Mouse (Mus musculus): ENCODE data around the gene Gm21970. TPM values are rescaled to one million over a fixed set of nuclear protein-coding genes. Genes with fewer than 3 reads are reported as not detected.

Gene Gm21970
- polyA plus RNA-seq (2012; rRNA removed) (0.04 and 0.14 TPM in 2 replicates), polyA plus RNA-seq (2014; fragmentation: Nextera tagmentation; extraction: Ambion mirVana) (0.67 TPM in 1 of 2 replicates, not detected in the other)

- no peaks in the 10 kb centered on the region; the same call in 1 of the 2 replicates for H3K9me3 ChIP-seq (ENCODE audit: control insufficient read depth, low read length)
- H3K4me3 ChIP-seq (ENCODE audit: insufficient read depth in 1 of 2, low read depth in 2 of 2, low read length in 2 of 2): no peak within 1 kb of the TSS
- WGBS (ENCODE audit: insufficient replicate concordance): 85% methylated on average over 5 of the region's 5 CpGs
- TF ChIP-seq EP300 (IDR thresholded peaks at IDR 0.05; ENCODE audit: low read depth) (no peak), CTCF (IDR thresholded peaks at IDR 0.05; ENCODE audit: low read depth) (no peak)
- peaks cover 10 to 15% of the 10 kb centered on the region in 2 experiments for H3K4me1 ChIP-seq (replicated peaks; ENCODE audit: control insufficient read depth in 2 of 2, insufficient read depth in 2 of 2, low read length in 1 of 2)
- ATAC-seq (ENCODE audit: insufficient read depth): no peak
- H3K36me3 ChIP-seq (replicated peaks; ENCODE audit: control insufficient read depth, insufficient read depth, low read depth): peaks cover 92% of the 10 kb centered on the region
- no peak within 1 kb of the TSS for H3K9ac ChIP-seq (replicated peaks)
- no peak within 1 kb of the TSS for H3K27ac ChIP-seq
- H3K4me2 ChIP-seq (ENCODE audit: low read depth): no peak within 1 kb of the TSS
- H3K27me3 ChIP-seq (ENCODE audit: control insufficient read depth, insufficient read depth, low read length): no peaks in the 10 kb centered on the region
- DNase-seq (ENCODE audit: low read depth in 3 of 3, low spot score in 3 of 3): no peak
Measured at GRCm38 (mm10) chr16:91391421-91391820, at the start of gene Gm21970. Gene Gm21970 (plus strand): TSS chr16:91391721.

GRCm38 (mm10) chr16:91346491-91346890 lies 45.0 kb upstream of the Gm21970 start:
- no peaks in the 10 kb centered on the region for H3K27me3 ChIP-seq (ENCODE audit: control insufficient read depth, insufficient read depth, low read length)
- H3K36me3 ChIP-seq (replicated peaks; ENCODE audit: control insufficient read depth, insufficient read depth, low read depth): no peaks in the 10 kb centered on the region
- no peak overlapping the region for H3K4me3 ChIP-seq (ENCODE audit: insufficient read depth in 1 of 2, low read depth in 2 of 2, low read length in 2 of 2)
- no peaks in the 10 kb centered on the region for H3K9me3 ChIP-seq (ENCODE audit: control insufficient read depth, low read length)
- no peak overlapping the region for H3K4me2 ChIP-seq (ENCODE audit: low read depth)
- TF ChIP-seq CTCF (IDR thresholded peaks at IDR 0.05; ENCODE audit: low read depth) (no peak), EP300 (IDR thresholded peaks at IDR 0.05; ENCODE audit: low read depth) (no peak)
- DNase-seq (ENCODE audit: low read depth in 3 of 3, low spot score in 3 of 3) (no peak), ATAC-seq (ENCODE audit: insufficient read depth) (no peak)
- no peak overlapping the region for H3K9ac ChIP-seq (replicated peaks)
- no peaks in the 10 kb centered on the region for H3K4me1 ChIP-seq (replicated peaks; ENCODE audit: control insufficient read depth in 2 of 2, insufficient read depth in 2 of 2, low read length in 1 of 2)
- WGBS (ENCODE audit: insufficient replicate concordance): 77% methylated on average over 9 of the region's 9 CpGs
- H3K27ac ChIP-seq: no peak overlapping the region

- peaks cover 4 to 7% of the 10 kb centered on the region in 2 experiments for H3K4me1 ChIP-seq (replicated peaks; ENCODE audit: control insufficient read depth in 2 of 2, insufficient read depth in 2 of 2, low read length in 1 of 2)
- H3K36me3 ChIP-seq (replicated peaks; ENCODE audit: control insufficient read depth, insufficient read depth, low read depth): no peaks in the 10 kb centered on the region
- 64% methylated on average over 20 of the region's 20 CpGs for WGBS (ENCODE audit: insufficient replicate concordance)
- no peak overlapping the region for H3K4me2 ChIP-seq (ENCODE audit: low read depth)
- no peak overlapping the region for H3K27ac ChIP-seq
- DNase-seq (ENCODE audit: low read depth in 3 of 3, low spot score in 3 of 3) (no peak), ATAC-seq (ENCODE audit: insufficient read depth) (no peak)
- TF ChIP-seq EP300 (IDR thresholded peaks at IDR 0.05; ENCODE audit: low read depth) (no peak), CTCF (IDR thresholded peaks at IDR 0.05; ENCODE audit: low read depth) (no peak)
- no peak overlapping the region for H3K9ac ChIP-seq (replicated peaks)
- no peaks in the 10 kb centered on the region for H3K9me3 ChIP-seq (ENCODE audit: control insufficient read depth, low read length)
- no peaks in the 10 kb centered on the region for H3K27me3 ChIP-seq (ENCODE audit: control insufficient read depth, insufficient read depth, low read length)
- no peak overlapping the region for H3K4me3 ChIP-seq (ENCODE audit: insufficient read depth in 1 of 2, low read depth in 2 of 2, low read length in 2 of 2)
Measured at GRCm38 (mm10) chr16:91347491-91348263, 43.8 kb upstream of the Gm21970 start.

GRCm38 (mm10) chr16:91348264-91348565 lies 43.3 kb upstream of the Gm21970 start:
- ATAC-seq (ENCODE audit: insufficient read depth) (no peak), DNase-seq (ENCODE audit: low read depth in 3 of 3, low spot score in 3 of 3) (no peak)
- WGBS (ENCODE audit: insufficient replicate concordance): 78% methylated on average over 14 of the region's 14 CpGs
- Histone ChIP-seq H3K27me3 (ENCODE audit: control insufficient read depth, insufficient read depth, low read length) (no peaks in the 10 kb centered on the region), H3K4me3 (ENCODE audit: insufficient read depth in 1 of 2, low read depth in 2 of 2, low read length in 2 of 2) (no peak overlapping the region), H3K9ac (replicated peaks) (no peak overlapping the region), H3K4me2 (ENCODE audit: low read depth) (no peak overlapping the region), H3K4me1 (replicated peaks; ENCODE audit: control insufficient read depth in 2 of 2, insufficient read depth in 2 of 2, low read length in 1 of 2) (peaks cover 7 to 11% of the 10 kb centered on the region in 2 experiments), H3K36me3 (replicated peaks; ENCODE audit: control insufficient read depth, insufficient read depth, low read depth) (no peaks in the 10 kb centered on the region), H3K9me3 (ENCODE audit: control insufficient read depth, low read length) (no peaks in the 10 kb centered on the region), H3K27ac (no peak overlapping the region)
- TF ChIP-seq EP300 (IDR thresholded peaks at IDR 0.05; ENCODE audit: low read depth) (no peak), CTCF (IDR thresholded peaks at IDR 0.05; ENCODE audit: low read depth) (no peak)

GRCm38 (mm10) chr16:91348588-91349330 lies 42.8 kb upstream of the Gm21970 start:
- H3K27me3 ChIP-seq (ENCODE audit: control insufficient read depth, insufficient read depth, low read length): no peaks in the 10 kb centered on the region
- H3K36me3 ChIP-seq (replicated peaks; ENCODE audit: control insufficient read depth, insufficient read depth, low read depth): no peaks in the 10 kb centered on the region
- no peak overlapping the region for H3K4me2 ChIP-seq (ENCODE audit: low read depth)
- H3K9me3 ChIP-seq (ENCODE audit: control insufficient read depth, low read length): no peaks in the 10 kb centered on the region
- no peak overlapping the region for H3K4me3 ChIP-seq (ENCODE audit: insufficient read depth in 1 of 2, low read depth in 2 of 2, low read length in 2 of 2)
- DNase-seq (ENCODE audit: low read depth in 3 of 3, low spot score in 3 of 3) (no peak), ATAC-seq (ENCODE audit: insufficient read depth) (no peak)
- peaks cover 13 to 16% of the 10 kb centered on the region in 2 experiments for H3K4me1 ChIP-seq (replicated peaks; ENCODE audit: control insufficient read depth in 2 of 2, insufficient read depth in 2 of 2, low read length in 1 of 2)
- no peak overlapping the region for H3K27ac ChIP-seq
- no peak overlapping the region for H3K9ac ChIP-seq (replicated peaks)
- TF ChIP-seq EP300 (IDR thresholded peaks at IDR 0.05; ENCODE audit: low read depth): no peak
- no peak for TF ChIP-seq CTCF (IDR thresholded peaks at IDR 0.05; ENCODE audit: low read depth)
- 82% methylated on average over 28 of the region's 28 CpGs for WGBS (ENCODE audit: insufficient replicate concordance)

Measured in liver, embryonic 14.5 days (tissue).